Mouse (Mus musculus) lung, postnatal 25 days (tissue): ENCODE measurements around the gene Gngt2.
A peak's percentile ranks its signal among the peaks of the same experiment; 100 is the strongest.

Experiments used
- DNase-seq: peaks from one replicate; pipeline ENCODE4 v3.0.0; 2022; ENCODE audit warnings: low spot score

The Gngt2 gene

GRCm38 (mm10) chr11:95826317-95827167 lies 10.5 kb upstream of the Gngt2 start:
- DNase-seq = no peak

GRCm38 (mm10) chr11:95827168-95827447 lies 9.9 kb upstream of the Gngt2 start:
- no peak for DNase-seq

- DNase-seq = peak; percentile 78
These were observed 9.4 kb upstream of the Gngt2 start for GRCm38 (mm10) chr11:95827464-95828085.

GRCm38 (mm10) chr11:95828181-95828964 lies 8.6 kb upstream of the Gngt2 start:
- DNase-seq = no peak

- no peak for DNase-seq
These were observed 7.4 kb upstream of the Gngt2 start for GRCm38 (mm10) chr11:95829526-95830050.

- no peak for DNase-seq
These were observed 6.4 kb upstream of the Gngt2 start for GRCm38 (mm10) chr11:95830411-95831275.

GRCm38 (mm10) chr11:95831276-95831619 lies 5.8 kb upstream of the Gngt2 start:
- no peak for DNase-seq

GRCm38 (mm10) chr11:95831641-95832040 lies 5.4 kb upstream of the Gngt2 start:
- DNase-seq = no peak

GRCm38 (mm10) chr11:95832129-95833005 lies 4.6 kb upstream of the Gngt2 start:
- no peak for DNase-seq

- no peak for DNase-seq
These were observed 3.9 kb upstream of the Gngt2 start for GRCm38 (mm10) chr11:95833006-95833570.

GRCm38 (mm10) chr11:95833631-95834142 lies 3.3 kb upstream of the Gngt2 start:
- no peak for DNase-seq

- DNase-seq = peak; percentile 66
These were observed 2.8 kb upstream of the Gngt2 start for GRCm38 (mm10) chr11:95834143-95834667.

GRCm38 (mm10) chr11:95834742-95835710 lies 2.0 kb upstream of the Gngt2 start:
- DNase-seq = peak; percentile 71

- no peak for DNase-seq
These were observed 1.2 kb upstream of the Gngt2 start for GRCm38 (mm10) chr11:95835832-95836231.

- DNase-seq = no peak
These were observed 583 bp upstream of the Gngt2 start for GRCm38 (mm10) chr11:95836433-95836832.

- no peak for DNase-seq
These were observed 1.6 kb downstream of the Gngt2 start for GRCm38 (mm10) chr11:95838598-95838997.

GRCm38 (mm10) chr11:95838999-95839868 lies 2.2 kb downstream of the Gngt2 start:
- no peak for DNase-seq
